Mouse (Mus musculus) lung, embryonic 14.5 days (tissue): Measurements from ENCODE around the gene Poc1a. TPM values are rescaled to one million over a fixed set of nuclear protein-coding genes. Genes with fewer than 3 reads are reported as not detected.

ENCODE experiments used
- ATAC-seq: fragments of 200-750 bp; cut with Nextera tagmentation; 2 replicates; pipeline ENCODE4 v1.8.0; 2017; ENCODE audit warnings: mild to moderate bottlenecking, moderate TSS enrichment, moderate library complexity; ENCODE audit not compliant: insufficient read depth
- DNase-seq: peaks from one replicate; pipeline ENCODE4 v3.0.0-alpha.2; 2015
- H3K27ac ChIP-seq: fragments of 300-500 bp; sonication (generic); 2 replicates; pipeline ENCODE4 v1.5.1; 2014; ENCODE audit warnings: low read depth, mild to moderate bottlenecking, moderate library complexity
- H3K27me3 ChIP-seq: fragments of 300-500 bp; sonication (generic); 2 replicates; pipeline ENCODE4 v1.6.1; 2014; ENCODE audit warnings: low read length, control low read depth; ENCODE audit not compliant: insufficient read depth
- H3K36me3 ChIP-seq: fragments of 300-500 bp; sonication (generic); 2 replicates; pipeline ENCODE4 v1.6.1; 2014; ENCODE audit warnings: control low read depth; ENCODE audit not compliant: insufficient read depth
- H3K4me1 ChIP-seq: fragments of 300-500 bp; sonication (generic); 2 replicates; pipeline ENCODE4 v1.6.1; 2014; ENCODE audit warnings: antibody characterized with exemption, control low read depth; ENCODE audit not compliant: insufficient read depth
- H3K4me2 ChIP-seq: fragments of 300-500 bp; sonication (generic); 2 replicates; pipeline ENCODE4 v1.6.1; 2014; ENCODE audit warnings: mild to moderate bottlenecking
- H3K4me3 ChIP-seq: fragments of 300-500 bp; sonication (generic); 2 replicates; pipeline ENCODE4 v1.5.1; 2014; ENCODE audit warnings: low read depth, low read length
- H3K9ac ChIP-seq: fragments of 300-500 bp; sonication (generic); 2 replicates; pipeline ENCODE4 v1.6.1; 2014
- H3K9me3 ChIP-seq: fragments of 300-500 bp; sonication (generic); 2 replicates; pipeline ENCODE4 v1.6.1; 2016; ENCODE audit warnings: low read depth, low read length, control low read depth
- CTCF ChIP-seq: IDR thresholded peaks from 2 replicates; pipeline ENCODE4 v1.5.1; 2016; ENCODE audit warnings: antibody characterized with exemption, low read depth
- WGBS: fragments of 180-500 bp; shearing (Covaris S2); extraction: QIAGEN DNeasy Blood & Tissue Kit; methylation state at CpG from one replicate; pipeline ENCODE4 v1.1.7; 2014; 5-methylcytosine and 5-hydroxymethylcytosine counted together
- polyA plus RNA-seq: library from polyadenylated mRNA; unstranded; fragments of >200 nt; fragmentation: Nextera tagmentation; extraction: Ambion mirVana; gene quantifications from 2 replicates; pipeline ENCODE4 v1.2.1, GENCODE M21; 2014

Gene Poc1a
- polyA plus RNA-seq, 1 experiment from 2014 or later, result 29.5 TPM

- DNase-seq (no peak), ATAC-seq (no peak)
- Histone ChIP-seq H3K9ac (no peak overlapping the region), H3K27me3 (no peaks in the 10 kb centered on the region), H3K4me2 (no peak overlapping the region), H3K36me3 (peaks cover 17% of the 10 kb centered on the region), H3K9me3 (no peaks in the 10 kb centered on the region), H3K4me3 (no peak overlapping the region), H3K4me1 (no peaks in the 10 kb centered on the region), H3K27ac (no peak overlapping the region)
- TF ChIP-seq CTCF, result no peak
- 70% methylated on average over 3 of the region's 3 CpGs for WGBS
These were observed 29.0 kb downstream of the Poc1a start for GRCm38 (mm10) chr9:106309859-106310258.

GRCm38 (mm10) chr9:106311625-106312191, 30.8 kb downstream of the Poc1a start:
- H3K4me3 ChIP-seq, result no peak overlapping the region
- 65% methylated on average over 10 of the region's 10 CpGs for WGBS
- H3K27ac ChIP-seq, result no peak overlapping the region
- no peak for TF ChIP-seq CTCF
- no peaks in the 10 kb centered on the region for H3K27me3 ChIP-seq
- ATAC-seq (no peak), DNase-seq (no peak)
- H3K4me2 ChIP-seq, result no peak overlapping the region
- H3K9me3 ChIP-seq, result no peaks in the 10 kb centered on the region
- no peaks in the 10 kb centered on the region for H3K4me1 ChIP-seq
- H3K36me3 ChIP-seq, result peaks cover 17% of the 10 kb centered on the region
- no peak overlapping the region for H3K9ac ChIP-seq

GRCm38 (mm10) chr9:106312950-106313360, 32.1 kb downstream of the Poc1a start:
- no peak overlapping the region for H3K9ac ChIP-seq

GRCm38 (mm10) chr9:106314196-106314595, 33.3 kb downstream of the Poc1a start:
- DNase-seq (no peak), ATAC-seq (no peak)
- H3K4me3 ChIP-seq, result no peak overlapping the region
- H3K9ac ChIP-seq, result no peak overlapping the region
- peaks cover 7% of the 10 kb centered on the region; the same call in 1 of the 2 replicates for H3K36me3 ChIP-seq
- WGBS, result 70% methylated on average over 3 of the region's 3 CpGs
- H3K27ac ChIP-seq, result no peak overlapping the region
- TF ChIP-seq CTCF, result no peak
- H3K4me1 ChIP-seq, result peaks cover 13% of the 10 kb centered on the region
- H3K27me3 ChIP-seq, result no peaks in the 10 kb centered on the region
- H3K9me3 ChIP-seq, result no peaks in the 10 kb centered on the region
- no peak overlapping the region for H3K4me2 ChIP-seq

More at GRCm38 (mm10) chr9:106312950-106313360, 32.1 kb downstream of the Poc1a start:
- TF ChIP-seq CTCF, result no peak
- peaks cover 3% of the 10 kb centered on the region; the same call in 1 of the 2 replicates for H3K4me1 ChIP-seq
- H3K36me3 ChIP-seq, result peaks cover 13% of the 10 kb centered on the region
- no peaks in the 10 kb centered on the region for H3K9me3 ChIP-seq
- 78% methylated on average over 7 of the region's 7 CpGs for WGBS
- DNase-seq (no peak), ATAC-seq (no peak)
- no peaks in the 10 kb centered on the region for H3K27me3 ChIP-seq
- no peak overlapping the region for H3K4me2 ChIP-seq
- no peak overlapping the region for H3K4me3 ChIP-seq
- H3K27ac ChIP-seq, result no peak overlapping the region

- ATAC-seq, result peak; percentile 85
- no peaks in the 10 kb centered on the region for H3K36me3 ChIP-seq
These were observed 37.2 kb downstream of the Poc1a start for GRCm38 (mm10) chr9:106318074-106318473.

GRCm38 (mm10) chr9:106319095-106319494, 38.2 kb downstream of the Poc1a start:
- Histone ChIP-seq H3K9ac (no peak overlapping the region), H3K4me3 (no peak overlapping the region), H3K27ac (peak overlapping the region; percentile 50; the same call in 1 of the 2 replicates), H3K4me1 (peaks cover 13% of the 10 kb centered on the region), H3K27me3 (no peaks in the 10 kb centered on the region), H3K9me3 (no peaks in the 10 kb centered on the region), H3K4me2 (no peak overlapping the region), H3K36me3 (no peaks in the 10 kb centered on the region)
- no peak for TF ChIP-seq CTCF
- 32% methylated on average over 2 of the region's 2 CpGs for WGBS
- DNase-seq (no peak), ATAC-seq (no peak)

More at GRCm38 (mm10) chr9:106318074-106318473, 37.2 kb downstream of the Poc1a start:
- Histone ChIP-seq H3K9me3 (no peaks in the 10 kb centered on the region), H3K27me3 (no peaks in the 10 kb centered on the region), H3K4me1 (peaks cover 13% of the 10 kb centered on the region), H3K27ac (0 out of 2 replicates have a peak overlapping the region, but pooled peaks have one; percentile 43), H3K4me2 (no peak overlapping the region), H3K9ac (no peak overlapping the region), H3K4me3 (no peak overlapping the region)
- peak; percentile 67 for DNase-seq
- TF ChIP-seq CTCF, result no peak
- 28% methylated on average over 2 of the region's 2 CpGs for WGBS

GRCm38 (mm10) chr9:106322497-106322896, 41.6 kb downstream of the Poc1a start:
- no peaks in the 10 kb centered on the region for H3K36me3 ChIP-seq
- no peak for TF ChIP-seq CTCF
- 78% methylated on average over 3 of the region's 3 CpGs for WGBS
- no peak for ATAC-seq
- H3K4me2 ChIP-seq, result no peak overlapping the region
- H3K4me3 ChIP-seq, result no peak overlapping the region
- H3K9ac ChIP-seq, result no peak overlapping the region
- peak overlapping the region; percentile 44; the same call in 1 of the 2 replicates for H3K27ac ChIP-seq
- DNase-seq, result no peak
- H3K9me3 ChIP-seq, result no peaks in the 10 kb centered on the region
- peaks cover 14% of the 10 kb centered on the region for H3K4me1 ChIP-seq
- H3K27me3 ChIP-seq, result no peaks in the 10 kb centered on the region
